Mouse (Mus musculus) CD4-positive, CD25-positive, alpha-beta regulatory T cell, adult 9 weeks (primary cell): ENCODE measurements around the gene Tcl1. TPM values are rescaled to one million over a fixed set of nuclear protein-coding genes. Genes with fewer than 3 reads are reported as not detected.

Source experiments
- polyA plus RNA-seq: library from polyadenylated mRNA; unstranded; fragments of 100-300 nt; shearing (Covaris generic); gene quantifications from one replicate; pipeline ENCODE4 v1.2.1, GENCODE M21; 2017

The Tcl1 gene
- polyA plus RNA-seq = not detected

DNA sequence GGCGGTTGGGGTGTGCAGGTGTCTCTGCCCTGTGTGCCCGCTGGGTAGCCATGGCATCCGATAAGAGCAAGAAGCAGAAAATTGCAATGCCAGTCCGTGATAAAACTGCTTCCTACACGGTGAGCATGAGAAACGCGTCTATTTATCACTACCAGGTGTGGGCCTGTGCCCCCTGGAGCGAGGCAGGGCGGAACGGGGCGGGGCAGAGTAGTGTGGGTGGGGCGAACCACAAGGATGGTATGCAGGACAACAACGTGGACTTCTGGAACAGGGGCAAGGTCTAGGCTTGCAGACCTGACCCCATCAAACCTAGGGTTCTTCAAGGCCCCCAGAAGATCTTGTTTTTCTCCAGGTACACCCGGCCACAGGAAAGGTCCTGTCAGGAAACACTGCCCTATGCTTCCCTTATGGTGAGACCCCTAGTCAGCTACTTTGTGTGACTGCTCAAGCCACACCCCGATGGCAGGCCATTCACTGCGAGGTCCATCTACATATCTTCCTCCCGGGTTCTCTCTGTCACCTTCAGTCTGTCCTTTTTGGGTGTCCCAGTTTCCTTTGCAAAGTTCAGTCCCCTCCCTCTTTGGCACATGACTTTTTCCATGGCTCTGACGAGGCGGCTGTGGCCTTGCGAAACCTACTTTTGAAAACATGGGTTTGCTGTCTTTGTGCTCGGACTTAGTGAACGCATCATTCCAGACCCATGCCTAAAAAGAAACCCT lies at the start of gene Tcl1:
TSS of gene Tcl1 (minus strand) at position 193 of the 719 bp plus-strand sequence.

DNA sequence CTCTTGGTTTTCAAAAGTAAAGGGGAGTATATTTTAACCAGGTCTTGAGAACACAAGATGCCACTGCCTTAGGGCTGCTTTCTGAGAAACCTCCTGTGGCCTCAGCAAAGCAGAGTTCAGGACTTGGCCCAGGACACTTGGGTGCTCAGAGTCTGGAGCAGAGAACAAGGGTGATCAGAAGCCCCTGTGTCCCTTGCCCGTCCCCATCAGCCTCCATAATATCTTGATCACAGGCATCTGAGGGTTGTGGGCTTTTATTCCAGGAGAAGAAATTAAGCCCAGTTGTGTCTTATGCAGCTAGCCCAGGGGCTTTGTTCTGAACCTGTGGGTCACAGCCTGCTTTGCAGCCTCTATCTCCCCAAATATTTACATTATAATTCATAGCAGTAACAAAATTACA lies 20.9 kb downstream of the Tcl1 start, which contains the start of gene Tcl1b4:
TSS of gene Tcl1b4 (plus strand) at position 301 of the 400 bp plus-strand sequence.

DNA sequence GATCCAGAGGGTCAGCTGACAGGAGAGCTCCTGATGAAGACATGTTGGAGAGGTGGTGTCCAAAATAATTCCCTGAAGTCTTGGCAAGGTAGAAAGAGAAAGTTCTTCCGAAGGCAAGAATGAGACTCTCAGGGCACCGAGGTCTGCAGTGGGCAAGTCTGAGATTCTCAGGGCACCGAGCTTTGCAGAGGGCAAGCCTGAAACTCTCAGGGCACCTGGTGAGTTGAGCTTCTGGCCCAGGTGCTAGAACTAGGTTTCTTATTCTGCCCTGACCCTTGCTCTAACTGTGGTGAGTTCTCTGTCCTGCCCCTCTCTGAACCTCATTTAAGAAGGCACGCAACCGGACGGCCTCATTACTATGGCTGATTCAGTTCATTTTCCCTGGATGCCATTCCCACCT lies 31.9 kb downstream of the Tcl1 start, which contains the start of gene Tcl1b3:
TSS of gene Tcl1b3 (plus strand) at position 301 of the 400 bp plus-strand sequence.

DNA sequence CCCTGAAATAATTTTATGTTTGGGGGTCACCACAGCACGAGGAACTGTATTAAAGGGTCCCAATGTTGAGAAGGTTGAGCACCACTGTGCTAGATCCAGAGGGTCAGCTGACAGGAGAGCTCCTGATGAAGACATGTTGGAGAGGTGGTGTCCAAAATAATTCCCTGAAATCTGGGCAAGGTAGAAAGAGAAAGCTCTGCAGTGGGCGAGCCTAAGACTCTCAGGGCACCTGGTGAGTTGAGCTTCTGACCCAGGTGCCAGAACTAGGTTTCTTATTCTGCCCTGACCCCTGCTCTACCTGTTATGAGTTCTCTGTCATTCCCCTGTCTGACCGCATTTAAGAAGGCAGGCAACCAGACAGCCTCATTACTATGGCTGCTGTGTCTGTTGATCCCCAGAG lies 46.5 kb downstream of the Tcl1 start, which contains the start of gene Tcl1b5:
TSS of gene Tcl1b5 (plus strand) at position 301 of the 400 bp plus-strand sequence.

Other genes with a start within 250 kb of the Tcl1 start
- 6.8 TPM for gene Syne3, start 213.0 kb downstream of the Tcl1 start, polyA plus RNA-seq
- gene Glrx5, start 190.1 kb downstream of the Tcl1 start, polyA plus RNA-seq = 6.0 TPM
- gene Tcl1b2, start 76.8 kb downstream of the Tcl1 start, polyA plus RNA-seq = not detected
- not detected for gene Tcl1b1, start 63.1 kb downstream of the Tcl1 start, polyA plus RNA-seq
- gene Tcl1b5, start 46.4 kb downstream of the Tcl1 start, polyA plus RNA-seq = not detected
- not detected for gene Tcl1b3, start 31.8 kb downstream of the Tcl1 start, polyA plus RNA-seq
- not detected for gene Tcl1b4, start 20.8 kb downstream of the Tcl1 start, polyA plus RNA-seq
- not detected for gene Tunar, start 111.1 kb upstream of the Tcl1 start, polyA plus RNA-seq
- gene D430019H16Rik, start 231.1 kb upstream of the Tcl1 start, polyA plus RNA-seq = 0.53 TPM